Mouse (Mus musculus): Measurements from ENCODE around the gene Sel1l3. TPM values are rescaled to one million over a fixed set of nuclear protein-coding genes. Genes with fewer than 3 reads are reported as not detected.

Gene Sel1l3
- polyA plus RNA-seq, 1 experiment from 2014 or later: 7.7 TPM

DNA sequence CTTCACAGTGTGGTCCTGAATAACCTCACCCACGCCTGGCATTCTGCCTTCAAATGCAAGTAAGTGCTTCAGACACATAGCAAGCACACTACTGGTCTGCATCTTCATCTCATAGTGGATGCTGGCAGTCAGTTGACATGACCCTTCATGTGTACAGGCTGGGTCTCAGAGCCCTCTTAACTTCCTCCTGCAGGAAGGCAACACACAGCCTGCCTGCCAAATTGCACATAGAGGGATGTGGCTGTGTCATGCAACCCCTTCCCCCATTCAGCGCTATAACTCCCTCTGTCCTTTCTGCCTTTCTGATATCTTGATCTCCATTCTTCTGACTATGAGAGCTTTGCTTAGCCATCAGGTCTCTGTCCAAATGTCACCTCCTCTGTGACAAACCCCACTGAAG is 19.3 kb downstream of the Sel1l3 start:
- Histone ChIP-seq H3K4me3 (replicated peaks; ENCODE audit: low read depth, low read length) (no peak overlapping the region), H3K27ac (replicated peaks; ENCODE audit: low read depth, low read length) (no peak overlapping the region), H3K9ac (replicated peaks; ENCODE audit: low read length) (no peak overlapping the region), H3K27me3 (ENCODE audit: control insufficient read depth, insufficient read depth, low read length) (no peaks in the 10 kb centered on the region), H3K4me1 (ENCODE audit: control insufficient read depth, insufficient read depth, low read length) (0 out of 2 replicates have a peak, but pooled peaks cover 2% of the 10 kb centered on the region), H3K4me2 (ENCODE audit: low read length) (no peak overlapping the region), H3K36me3 (ENCODE audit: control insufficient read depth, insufficient read depth, low read length) (no peaks in the 10 kb centered on the region), H3K9me3 (ENCODE audit: control insufficient read depth, low read length) (no peaks in the 10 kb centered on the region)
- no peak for DNase-seq
- WGBS: 87% methylated on average over 2 of the region's 2 CpGs
- ATAC-seq (ENCODE audit: low FRiP score, low TSS enrichment): no peak

DNA sequence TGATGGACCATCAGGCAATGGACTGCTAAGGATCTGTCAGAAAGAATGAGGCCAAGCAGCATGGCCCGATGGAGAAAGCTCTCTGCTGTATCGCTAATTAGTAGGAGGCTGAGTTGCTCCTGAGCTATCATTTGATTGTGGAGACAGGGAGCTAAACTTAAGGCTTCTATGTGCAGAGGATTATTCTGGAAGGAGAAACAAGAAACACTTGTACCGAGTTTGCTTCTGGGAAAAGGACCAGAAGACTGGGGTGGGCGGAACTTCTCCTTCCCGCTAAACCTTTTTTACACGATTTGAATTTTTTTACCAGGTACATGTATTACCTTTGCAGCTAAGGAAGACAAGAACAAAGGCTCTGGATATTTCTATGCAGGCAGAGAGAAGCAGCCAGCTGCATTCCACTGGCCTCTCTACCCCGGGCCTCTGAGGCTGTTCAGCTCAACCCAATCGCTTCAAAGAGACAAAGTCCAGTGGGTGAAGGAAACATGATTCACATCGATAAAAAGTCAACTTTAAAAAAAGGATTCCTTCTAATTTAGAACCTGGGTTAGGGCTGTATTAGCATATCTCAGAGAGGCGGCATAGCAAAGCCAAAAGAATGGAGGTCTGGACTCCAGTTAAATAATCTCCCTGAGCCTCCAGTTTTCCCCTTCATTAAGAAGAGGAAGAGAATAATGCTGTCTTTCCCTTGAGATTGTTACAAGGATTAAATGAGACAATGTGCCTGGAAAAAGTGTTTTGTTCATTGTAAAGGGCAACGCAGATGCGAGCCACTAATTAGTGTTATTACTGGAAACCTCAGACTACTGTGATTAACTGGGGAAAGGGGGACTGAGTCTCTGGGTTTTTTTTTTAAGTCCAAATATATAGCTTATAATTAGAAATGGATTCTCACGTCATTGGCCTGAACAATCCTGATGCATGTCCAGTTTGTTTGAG is 20.4 kb downstream of the Sel1l3 start:
- H3K27ac ChIP-seq (replicated peaks; ENCODE audit: low read depth, low read length): no peak overlapping the region
- no peaks in the 10 kb centered on the region for H3K27me3 ChIP-seq (ENCODE audit: control insufficient read depth, insufficient read depth, low read length)
- H3K4me2 ChIP-seq (ENCODE audit: low read length): no peak overlapping the region
- ATAC-seq (ENCODE audit: low FRiP score, low TSS enrichment) (no peak), DNase-seq (no peak)
- no peaks in the 10 kb centered on the region for H3K9me3 ChIP-seq (ENCODE audit: control insufficient read depth, low read length)
- H3K4me3 ChIP-seq (replicated peaks; ENCODE audit: low read depth, low read length): no peak overlapping the region
- 0 out of 2 replicates have a peak, but pooled peaks cover 2% of the 10 kb centered on the region for H3K4me1 ChIP-seq (ENCODE audit: control insufficient read depth, insufficient read depth, low read length)
- no peak overlapping the region for H3K9ac ChIP-seq (replicated peaks; ENCODE audit: low read length)
- H3K36me3 ChIP-seq (ENCODE audit: control insufficient read depth, insufficient read depth, low read length): no peaks in the 10 kb centered on the region
- WGBS: 68% methylated on average over 13 of the region's 13 CpGs

DNA sequence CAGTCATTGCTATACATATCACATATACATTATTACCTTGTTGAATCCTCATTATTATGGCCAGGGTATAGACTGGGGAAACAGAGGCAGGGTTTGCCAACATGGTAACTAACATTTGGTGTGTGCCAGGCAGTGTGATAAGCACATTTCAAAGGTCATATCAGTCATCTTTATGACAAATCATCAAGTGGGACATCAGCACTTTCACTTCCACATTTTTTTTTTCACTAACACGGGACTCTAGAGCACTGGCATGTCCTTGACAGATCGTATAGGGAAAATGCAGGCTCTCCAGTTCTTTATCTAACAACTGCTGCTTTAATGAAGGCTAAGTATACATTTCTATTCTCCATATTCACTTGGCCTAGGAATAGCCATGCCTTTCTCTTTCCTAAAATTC is 25.1 kb downstream of the Sel1l3 start:
- DNase-seq: no peak
- Histone ChIP-seq H3K9ac (replicated peaks; ENCODE audit: low read length) (no peak overlapping the region), H3K9me3 (ENCODE audit: control insufficient read depth, low read length) (no peaks in the 10 kb centered on the region), H3K4me2 (ENCODE audit: low read length) (no peak overlapping the region), H3K4me1 (ENCODE audit: control insufficient read depth, insufficient read depth, low read length) (peaks cover 12% of the 10 kb centered on the region; the same call in 1 of the 2 replicates), H3K27ac (replicated peaks; ENCODE audit: low read depth, low read length) (no peak overlapping the region), H3K27me3 (ENCODE audit: control insufficient read depth, insufficient read depth, low read length) (no peaks in the 10 kb centered on the region), H3K4me3 (replicated peaks; ENCODE audit: low read depth, low read length) (no peak overlapping the region), H3K36me3 (ENCODE audit: control insufficient read depth, insufficient read depth, low read length) (no peaks in the 10 kb centered on the region)
- 82% methylated on average over 2 of the region's 2 CpGs for WGBS
- no peak for ATAC-seq (ENCODE audit: low FRiP score, low TSS enrichment)

DNA sequence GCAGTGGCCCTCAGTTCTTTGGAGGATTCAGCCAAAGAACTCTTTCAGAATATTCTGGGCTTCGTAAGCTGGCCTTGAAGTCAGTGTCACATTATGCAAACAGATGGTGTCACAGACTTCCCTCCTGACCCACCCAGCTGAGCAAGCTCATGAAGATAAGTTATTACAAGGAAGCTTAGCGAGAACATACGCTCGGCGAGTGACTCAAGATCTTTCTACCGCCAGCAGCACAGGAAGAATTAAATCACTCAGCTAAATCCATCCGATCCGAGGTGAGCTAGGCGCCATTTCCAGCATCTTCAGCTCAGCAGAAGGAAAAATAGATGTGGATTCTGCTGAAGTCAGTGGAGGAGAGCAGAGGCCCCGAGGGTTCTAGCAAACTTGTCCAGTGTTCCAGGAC is 26.5 kb downstream of the Sel1l3 start:
- H3K4me2 ChIP-seq (ENCODE audit: low read length): no peak overlapping the region
- H3K27ac ChIP-seq (replicated peaks; ENCODE audit: low read depth, low read length): no peak overlapping the region
- peaks cover 10% of the 10 kb centered on the region; the same call in 1 of the 2 replicates for H3K4me1 ChIP-seq (ENCODE audit: control insufficient read depth, insufficient read depth, low read length)
- DNase-seq (no peak), ATAC-seq (ENCODE audit: low FRiP score, low TSS enrichment) (no peak)
- no peaks in the 10 kb centered on the region for H3K9me3 ChIP-seq (ENCODE audit: control insufficient read depth, low read length)
- 81% methylated on average over 10 of the region's 10 CpGs for WGBS
- H3K4me3 ChIP-seq (replicated peaks; ENCODE audit: low read depth, low read length): no peak overlapping the region
- H3K36me3 ChIP-seq (ENCODE audit: control insufficient read depth, insufficient read depth, low read length): no peaks in the 10 kb centered on the region
- no peak overlapping the region for H3K9ac ChIP-seq (replicated peaks; ENCODE audit: low read length)
- no peaks in the 10 kb centered on the region for H3K27me3 ChIP-seq (ENCODE audit: control insufficient read depth, insufficient read depth, low read length)

DNA sequence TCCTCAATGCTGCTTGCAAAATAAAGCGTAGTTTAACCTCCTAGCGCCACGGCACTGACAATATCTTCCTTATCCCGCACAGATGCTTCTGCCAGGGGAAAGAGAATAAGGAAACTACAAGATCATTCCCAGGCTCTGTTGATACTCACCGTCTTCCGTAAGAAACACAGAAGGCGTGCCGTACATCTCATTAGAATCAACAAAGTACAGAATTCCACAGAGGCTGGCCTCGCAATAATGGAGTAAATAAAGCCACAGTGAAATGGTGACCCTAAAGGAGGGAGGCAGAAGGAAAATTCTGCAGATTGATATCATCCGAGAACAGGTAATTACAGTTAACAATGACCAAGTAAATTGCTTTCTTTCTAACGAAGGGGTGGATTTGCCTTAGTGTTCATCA is 27.9 kb downstream of the Sel1l3 start:
- DNase-seq (peak; percentile 47), ATAC-seq (ENCODE audit: low FRiP score, low TSS enrichment) (no peak)
- no peaks in the 10 kb centered on the region for H3K27me3 ChIP-seq (ENCODE audit: control insufficient read depth, insufficient read depth, low read length)
- no peaks in the 10 kb centered on the region for H3K9me3 ChIP-seq (ENCODE audit: control insufficient read depth, low read length)
- H3K36me3 ChIP-seq (ENCODE audit: control insufficient read depth, insufficient read depth, low read length): no peaks in the 10 kb centered on the region
- H3K27ac ChIP-seq (replicated peaks; ENCODE audit: low read depth, low read length): peak overlapping the region; percentile 57; the same call in 1 of the 2 replicates
- H3K9ac ChIP-seq (replicated peaks; ENCODE audit: low read length): no peak overlapping the region; the same call in 1 of the 2 replicates
- H3K4me2 ChIP-seq (ENCODE audit: low read length): peak overlapping the region; percentile 36
- WGBS: 47% methylated on average over 11 of the region's 11 CpGs
- H3K4me3 ChIP-seq (replicated peaks; ENCODE audit: low read depth, low read length): no peak overlapping the region
- H3K4me1 ChIP-seq (ENCODE audit: control insufficient read depth, insufficient read depth, low read length): peaks cover 10% of the 10 kb centered on the region; the same call in 1 of the 2 replicates

DNA sequence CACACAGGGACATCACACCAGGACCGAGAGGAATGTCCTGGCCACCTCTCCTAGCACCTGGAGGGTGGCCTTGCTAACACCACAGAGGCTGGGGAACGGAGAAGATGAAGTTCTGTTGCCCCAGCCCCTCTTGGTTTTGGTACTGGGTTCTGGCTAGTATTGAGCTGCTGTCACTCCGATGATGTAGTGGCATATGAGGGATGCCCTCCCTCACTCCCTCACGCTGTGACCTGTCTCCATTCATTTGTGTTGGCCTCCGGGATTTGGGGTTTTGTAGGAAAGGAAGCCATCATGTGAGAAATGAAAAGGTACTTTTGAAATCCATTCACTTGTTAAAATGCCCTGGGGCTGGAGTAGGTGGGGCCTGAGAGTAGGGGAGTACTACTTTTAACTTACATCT is 33.8 kb downstream of the Sel1l3 start:
- WGBS: 81% methylated on average over 5 of the region's 5 CpGs
- no peak for ATAC-seq (ENCODE audit: low FRiP score, low TSS enrichment)

DNA sequence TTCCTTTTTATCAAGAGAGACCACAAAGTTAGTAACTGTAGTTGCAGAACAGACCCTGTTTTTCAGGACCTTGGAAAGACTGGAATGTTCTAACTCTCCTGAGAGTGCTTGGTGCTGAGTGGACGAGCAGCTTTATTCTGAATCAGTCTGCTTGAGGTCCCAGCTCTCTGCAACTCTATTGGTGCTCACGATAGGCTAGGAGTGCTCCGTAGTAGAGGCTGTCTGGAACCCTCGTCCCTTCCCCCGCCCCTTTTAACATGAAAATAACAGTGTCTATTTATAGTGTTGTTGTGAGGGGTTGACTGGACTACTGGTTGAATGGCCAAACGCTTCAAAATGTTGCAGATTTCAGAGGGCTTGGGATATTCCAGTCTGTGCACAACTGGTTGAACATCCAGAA is 37.0 kb downstream of the Sel1l3 start:
- Histone ChIP-seq H3K9me3 (ENCODE audit: control insufficient read depth, low read length) (no peaks in the 10 kb centered on the region), H3K9ac (replicated peaks; ENCODE audit: low read length) (no peak overlapping the region), H3K36me3 (ENCODE audit: control insufficient read depth, insufficient read depth, low read length) (no peaks in the 10 kb centered on the region), H3K4me3 (replicated peaks; ENCODE audit: low read depth, low read length) (no peak overlapping the region), H3K27me3 (ENCODE audit: control insufficient read depth, insufficient read depth, low read length) (no peaks in the 10 kb centered on the region), H3K27ac (replicated peaks; ENCODE audit: low read depth, low read length) (no peak overlapping the region), H3K4me1 (ENCODE audit: control insufficient read depth, insufficient read depth, low read length) (no peaks in the 10 kb centered on the region), H3K4me2 (ENCODE audit: low read length) (no peak overlapping the region)
- ATAC-seq (ENCODE audit: low FRiP score, low TSS enrichment) (no peak), DNase-seq (no peak)
- WGBS: 64% methylated on average over 6 of the region's 6 CpGs

More for the DNA sequence above, 33.8 kb downstream of the Sel1l3 start:
- H3K4me2 ChIP-seq (ENCODE audit: low read length): no peak overlapping the region
- no peaks in the 10 kb centered on the region for H3K9me3 ChIP-seq (ENCODE audit: control insufficient read depth, low read length)
- H3K4me3 ChIP-seq (replicated peaks; ENCODE audit: low read depth, low read length): no peak overlapping the region
- no peak overlapping the region for H3K27ac ChIP-seq (replicated peaks; ENCODE audit: low read depth, low read length)
- H3K27me3 ChIP-seq (ENCODE audit: control insufficient read depth, insufficient read depth, low read length): no peaks in the 10 kb centered on the region
- no peaks in the 10 kb centered on the region for H3K36me3 ChIP-seq (ENCODE audit: control insufficient read depth, insufficient read depth, low read length)
- H3K9ac ChIP-seq (replicated peaks; ENCODE audit: low read length): no peak overlapping the region
- no peak for DNase-seq
- no peaks in the 10 kb centered on the region for H3K4me1 ChIP-seq (ENCODE audit: control insufficient read depth, insufficient read depth, low read length)

DNA sequence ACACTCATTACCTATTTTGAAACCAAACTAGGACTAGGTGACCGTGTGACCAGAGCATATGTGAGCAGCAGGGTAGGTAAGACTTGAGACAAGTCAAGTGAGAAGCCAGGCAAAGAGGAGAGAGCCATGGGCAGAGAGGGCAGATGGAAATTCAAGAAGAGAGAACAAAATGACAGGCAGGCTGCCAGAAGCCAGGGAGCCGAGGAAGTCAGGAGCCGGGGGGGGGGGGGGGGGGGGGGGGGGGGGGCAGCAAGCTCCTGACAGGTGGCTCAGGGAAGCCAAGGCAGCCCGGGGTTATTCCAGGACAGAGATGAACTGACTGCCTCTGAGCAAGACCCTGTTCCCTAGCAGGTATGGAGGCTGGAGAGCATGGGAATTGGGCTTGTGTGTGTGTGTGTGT is 37.7 kb downstream of the Sel1l3 start:
- Histone ChIP-seq H3K9me3 (ENCODE audit: control insufficient read depth, low read length) (no peaks in the 10 kb centered on the region), H3K9ac (replicated peaks; ENCODE audit: low read length) (no peak overlapping the region), H3K27ac (replicated peaks; ENCODE audit: low read depth, low read length) (no peak overlapping the region), H3K36me3 (ENCODE audit: control insufficient read depth, insufficient read depth, low read length) (no peaks in the 10 kb centered on the region), H3K27me3 (ENCODE audit: control insufficient read depth, insufficient read depth, low read length) (no peaks in the 10 kb centered on the region), H3K4me1 (ENCODE audit: control insufficient read depth, insufficient read depth, low read length) (no peaks in the 10 kb centered on the region), H3K4me2 (ENCODE audit: low read length) (no peak overlapping the region), H3K4me3 (replicated peaks; ENCODE audit: low read depth, low read length) (no peak overlapping the region)
- ATAC-seq (ENCODE audit: low FRiP score, low TSS enrichment) (no peak), DNase-seq (no peak)
- 78% methylated on average over 2 of the region's 4 CpGs for WGBS

DNA sequence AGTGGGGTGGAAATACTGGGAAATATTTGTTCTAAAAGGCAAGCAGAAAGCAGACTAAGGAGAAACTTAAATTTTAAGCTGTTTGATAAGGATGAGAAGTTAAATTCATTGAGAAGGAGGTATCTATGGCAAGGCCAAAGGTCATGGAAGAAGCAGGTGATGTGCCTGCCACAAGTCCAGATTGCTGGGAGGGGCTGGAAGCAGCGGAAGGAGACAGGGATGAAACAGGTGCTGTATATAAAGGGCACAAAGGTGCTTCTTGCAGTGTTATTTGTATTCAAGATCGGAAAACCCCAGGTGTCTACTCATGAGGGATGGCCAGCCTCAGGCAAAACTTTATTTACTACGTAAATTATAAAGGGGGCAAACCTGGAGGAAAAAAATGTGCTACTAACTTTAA is 38.5 kb downstream of the Sel1l3 start:
- Histone ChIP-seq H3K4me2 (ENCODE audit: low read length) (no peak overlapping the region), H3K36me3 (ENCODE audit: control insufficient read depth, insufficient read depth, low read length) (no peaks in the 10 kb centered on the region), H3K4me3 (replicated peaks; ENCODE audit: low read depth, low read length) (no peak overlapping the region), H3K4me1 (ENCODE audit: control insufficient read depth, insufficient read depth, low read length) (no peaks in the 10 kb centered on the region), H3K27me3 (ENCODE audit: control insufficient read depth, insufficient read depth, low read length) (no peaks in the 10 kb centered on the region), H3K27ac (replicated peaks; ENCODE audit: low read depth, low read length) (no peak overlapping the region), H3K9ac (replicated peaks; ENCODE audit: low read length) (no peak overlapping the region), H3K9me3 (ENCODE audit: control insufficient read depth, low read length) (no peaks in the 10 kb centered on the region)
- 85% methylated on average over 3 of the region's 3 CpGs for whole genome bisulfite sequencing
- DNase-seq: no peak
- no peak for ATAC-seq (ENCODE audit: low FRiP score, low TSS enrichment)
